Mouse (Mus musculus): ENCODE measurements around the gene Dnah7a.
"Not testable (repeated sequence)": the region's sequence is repeated elsewhere in the genome, so short reads cannot be mapped to it uniquely, and the experiment has no call there.

Dnah7a gene

DNA sequence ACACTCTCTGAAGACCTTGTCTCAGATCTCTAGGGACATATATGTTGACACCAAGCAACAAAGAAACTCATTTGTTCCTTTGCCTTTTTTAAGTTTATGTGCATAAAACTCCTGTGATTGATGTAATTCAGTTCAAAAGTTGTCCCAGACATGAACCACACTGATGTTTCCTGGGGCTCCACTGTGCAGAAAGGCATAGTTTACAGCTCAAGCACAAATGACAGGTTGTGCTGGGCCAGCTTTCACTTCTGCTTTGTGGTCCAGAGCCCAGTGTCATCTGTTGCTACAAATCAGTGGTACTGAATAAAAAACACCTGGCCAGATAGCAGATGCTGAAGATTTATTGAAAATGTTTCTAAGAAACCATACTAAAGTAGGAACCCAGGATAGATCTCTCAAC lies 42.3 kb downstream of the Dnah7a start:
- not testable (repeated sequence) for DNase-seq

DNA sequence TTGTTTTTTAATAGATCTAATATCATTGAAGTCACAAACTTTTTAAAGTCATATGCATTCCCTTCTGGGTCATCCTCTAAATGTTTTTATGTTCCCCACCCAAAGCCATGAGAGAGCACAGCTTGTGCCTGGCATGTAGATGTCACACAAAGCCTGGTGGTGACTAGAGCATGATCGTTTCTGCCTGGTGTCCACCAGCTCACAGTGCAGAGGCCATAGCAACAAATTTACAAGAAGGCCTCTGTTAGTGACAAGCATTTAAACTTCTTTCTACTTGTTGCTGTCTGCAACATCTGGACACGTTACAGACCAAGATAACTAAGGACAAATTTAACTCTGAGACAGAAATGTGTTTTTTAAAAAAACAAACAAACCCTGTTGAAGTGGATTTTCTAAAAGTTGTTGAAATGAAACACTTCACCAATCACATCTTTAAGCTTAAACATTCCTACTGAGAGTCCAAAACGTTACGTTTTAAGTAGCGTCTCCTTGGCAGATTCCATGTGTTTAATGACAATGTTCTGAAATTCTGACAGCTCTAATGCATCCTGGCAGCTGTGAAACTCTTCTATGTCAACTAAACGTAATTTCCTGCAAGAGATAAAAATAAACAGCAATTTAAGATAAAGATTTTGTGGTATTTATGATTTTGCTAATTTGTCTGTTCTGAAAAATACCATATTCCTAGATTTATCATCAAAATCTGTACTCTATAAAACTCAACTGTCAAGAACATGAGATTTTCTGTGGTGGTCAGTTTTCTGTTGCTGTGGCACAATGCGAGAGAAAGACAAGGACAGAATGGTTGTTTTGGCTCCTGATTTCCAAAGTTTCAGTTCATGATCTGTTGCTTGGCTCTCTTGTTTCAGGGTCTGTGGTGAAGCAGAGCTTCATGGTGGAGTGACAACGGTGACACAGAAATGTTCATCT lies 66.5 kb downstream of the Dnah7a start:
- DNase-seq: no peak

DNA sequence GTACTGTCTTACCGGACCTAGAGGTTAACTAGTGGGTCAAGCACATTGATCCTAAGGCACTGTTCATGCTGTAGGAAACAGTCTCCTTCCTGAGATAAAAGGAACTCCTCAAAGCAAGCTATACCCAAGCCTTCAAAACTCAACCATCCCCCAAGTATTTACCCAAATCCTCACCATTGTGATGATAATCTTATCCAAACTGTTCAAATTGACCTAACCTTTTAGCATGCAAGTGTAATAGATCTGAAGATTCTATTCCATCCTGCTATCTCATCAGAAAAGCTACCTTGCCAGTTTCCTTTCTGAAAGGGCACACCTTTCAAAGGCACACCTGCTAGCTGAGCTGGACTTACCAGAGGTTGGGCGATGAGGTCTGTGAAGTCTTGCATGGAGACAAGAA lies 70.9 kb downstream of the Dnah7a start:
- DNase-seq: not testable (repeated sequence)

DNA sequence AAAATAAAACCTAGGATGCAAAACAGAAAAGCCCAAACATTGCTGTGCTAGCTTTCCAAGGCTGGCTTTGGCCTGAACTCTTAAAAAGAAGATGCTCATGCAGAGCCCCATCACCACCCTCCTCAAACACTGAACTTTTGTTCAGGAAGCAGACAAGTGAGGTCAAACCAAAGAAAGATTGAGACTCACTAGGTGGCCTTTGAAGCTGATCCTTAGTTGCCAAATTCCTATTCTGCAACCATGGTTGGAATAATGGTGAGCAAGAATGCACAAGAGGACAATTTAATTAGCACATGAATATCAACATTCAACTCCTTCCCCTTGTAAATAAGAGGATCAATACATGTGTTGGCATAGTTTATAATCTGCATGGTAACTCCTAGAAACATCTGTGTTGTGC lies 74.5 kb downstream of the Dnah7a start:
- DNase-seq: not testable (repeated sequence)

DNA sequence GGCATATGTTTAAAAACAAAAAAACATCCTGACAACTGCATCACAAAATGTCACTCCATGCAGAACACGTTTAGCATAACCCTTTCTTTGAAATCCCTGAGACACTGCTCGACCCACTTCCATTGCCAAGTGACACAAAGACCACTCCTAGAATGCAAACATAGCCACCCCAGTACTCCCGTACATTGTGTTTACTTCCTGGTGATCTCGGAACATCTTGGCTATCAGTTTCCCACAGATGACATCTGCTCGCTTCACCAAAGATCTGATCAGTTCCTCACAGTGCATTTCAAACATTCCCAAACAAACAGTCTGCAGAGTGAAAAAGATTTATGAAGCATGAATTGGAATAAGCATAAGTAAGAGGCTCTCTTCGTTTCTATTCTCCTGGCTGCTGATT lies 76.6 kb downstream of the Dnah7a start:
- DNase-seq: no peak

DNA sequence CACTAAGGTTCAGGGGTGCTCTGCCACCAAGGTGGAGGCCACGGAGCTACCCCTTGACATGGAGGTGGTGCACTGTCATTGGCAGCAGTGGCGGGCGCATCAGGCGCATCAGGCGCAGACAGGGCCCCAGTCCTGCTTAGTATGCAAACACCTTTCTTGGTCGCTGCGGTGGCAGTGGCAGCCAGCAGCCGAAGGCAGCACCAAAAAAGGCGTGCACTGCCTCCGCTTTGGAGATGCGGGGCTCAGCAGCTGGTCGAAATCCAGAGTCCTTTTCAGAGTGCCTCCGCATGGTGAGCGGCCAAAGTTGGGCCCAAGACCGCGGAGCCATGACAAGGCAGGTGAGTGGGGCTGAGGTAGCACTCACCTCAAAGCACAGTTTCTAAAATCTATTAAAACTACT lies 93.1 kb downstream of the Dnah7a start:
- DNase-seq: no peak

DNA sequence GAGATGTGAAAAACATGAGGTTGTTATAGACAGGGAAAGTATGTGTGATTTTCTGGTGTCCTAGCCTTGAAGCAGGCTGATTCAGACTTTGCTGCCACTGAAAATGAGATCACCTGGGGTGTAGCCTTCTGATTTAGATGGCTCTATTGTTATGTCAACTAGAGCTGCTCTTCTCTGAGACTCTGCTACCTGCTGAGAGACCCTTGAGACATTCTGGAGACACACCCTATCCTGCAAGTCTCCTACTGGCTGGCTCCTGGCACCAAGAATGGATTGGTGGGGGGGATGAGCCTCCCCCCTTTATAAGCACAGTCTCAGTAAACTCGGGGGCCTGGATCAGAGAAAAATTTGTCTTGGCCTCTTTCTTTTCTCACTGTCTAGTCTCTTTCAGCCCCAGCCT lies 125.3 kb downstream of the Dnah7a start:
- not testable (repeated sequence) for DNase-seq

DNA sequence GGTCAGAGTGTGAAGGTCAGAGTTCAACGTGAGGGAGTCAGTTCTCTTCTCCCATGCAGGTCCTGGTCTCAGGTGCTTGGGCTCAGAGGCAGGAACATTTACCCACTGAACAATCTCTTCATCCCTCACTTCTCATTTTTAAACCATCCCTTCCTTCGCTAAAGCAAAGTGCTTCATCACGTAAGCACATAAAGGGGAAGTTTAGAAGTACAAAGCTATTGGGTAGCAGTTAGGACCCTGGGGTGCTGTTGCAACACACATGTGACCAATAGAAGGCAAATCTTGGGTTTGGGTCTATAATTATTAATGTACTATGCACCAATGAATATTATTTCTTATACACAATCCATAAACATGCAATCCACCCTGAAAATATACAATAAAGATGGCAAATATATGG lies 148.7 kb downstream of the Dnah7a start:
- DNase-seq: not testable (repeated sequence)

DNA sequence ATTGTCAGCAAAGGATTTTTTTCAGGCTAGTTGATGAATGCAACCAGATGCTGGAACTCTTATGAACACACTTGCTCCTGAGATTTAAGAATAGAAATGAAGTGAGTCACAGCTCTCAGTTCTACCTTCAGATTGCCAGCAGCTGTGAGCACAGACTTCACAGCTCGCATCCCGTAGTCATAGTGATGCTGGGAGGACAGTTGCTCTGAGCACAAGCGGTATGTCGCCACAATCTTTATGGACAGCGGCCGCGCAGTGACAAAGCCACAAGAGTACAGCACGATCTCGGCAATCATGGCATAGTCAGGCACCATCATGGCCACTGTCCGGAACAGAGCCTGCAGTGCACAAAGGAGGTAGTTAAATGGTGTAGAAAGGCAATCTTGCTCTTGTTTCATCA lies 159.6 kb downstream of the Dnah7a start:
- DNase-seq: not testable (repeated sequence)

DNA sequence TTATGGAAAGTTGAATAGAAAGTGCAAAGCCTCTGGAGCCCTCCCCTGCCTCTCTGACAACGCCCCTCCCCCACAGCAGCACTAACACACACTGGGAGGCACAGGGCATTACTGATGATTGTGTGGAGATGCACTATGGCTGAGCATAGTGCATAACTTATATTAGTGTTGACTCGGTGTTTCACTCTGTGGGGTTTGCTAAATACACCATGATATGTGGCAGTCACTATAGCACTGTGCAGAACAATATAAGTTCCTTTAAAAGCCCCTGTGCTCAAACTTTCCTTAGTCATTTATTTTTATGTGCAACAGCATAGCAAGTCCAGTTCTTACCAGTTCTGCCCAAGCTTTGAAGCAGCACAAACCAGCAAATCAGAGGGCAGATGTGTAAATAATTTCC lies 168.2 kb downstream of the Dnah7a start:
- not testable (repeated sequence) for DNase-seq

DNA sequence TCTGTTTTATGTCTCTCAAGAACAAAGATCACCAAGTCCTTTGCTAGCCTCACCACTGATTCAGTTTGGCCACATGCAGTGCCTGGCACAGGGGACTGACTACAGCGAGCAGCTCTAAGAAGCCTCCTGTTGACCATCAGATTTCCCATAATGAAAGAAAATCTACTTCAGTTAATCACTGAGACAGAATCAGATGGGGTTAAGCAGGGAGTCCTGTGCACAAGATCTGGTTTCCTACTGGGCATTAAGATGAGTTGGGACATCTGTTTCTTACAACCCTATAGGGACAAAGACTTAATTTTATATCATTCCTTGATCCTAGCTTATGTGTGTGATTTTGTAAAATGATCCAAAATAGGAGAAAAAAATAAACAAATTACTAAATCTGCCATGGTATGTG lies 171.8 kb downstream of the Dnah7a start:
- not testable (repeated sequence) for DNase-seq

DNA sequence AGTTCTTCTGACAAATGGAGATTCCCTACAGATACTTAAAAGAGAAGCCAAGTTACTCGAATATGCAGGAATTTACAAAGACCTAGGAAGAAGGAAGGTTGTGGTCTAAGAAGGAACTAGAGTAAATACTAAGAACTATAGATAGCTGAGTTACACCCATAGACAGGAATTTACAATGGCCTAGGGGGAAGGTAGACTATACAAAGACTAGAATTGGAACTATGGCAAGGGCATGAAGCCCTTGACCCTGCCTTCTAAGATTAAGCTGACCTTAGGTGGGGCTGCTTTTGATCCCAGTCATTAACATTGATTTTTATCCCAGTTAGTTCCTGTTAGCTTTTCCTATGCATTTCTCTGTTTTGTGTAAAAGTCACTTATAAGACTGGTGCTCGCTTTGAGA lies 180.6 kb downstream of the Dnah7a start:
- not testable (repeated sequence) for DNase-seq

DNA sequence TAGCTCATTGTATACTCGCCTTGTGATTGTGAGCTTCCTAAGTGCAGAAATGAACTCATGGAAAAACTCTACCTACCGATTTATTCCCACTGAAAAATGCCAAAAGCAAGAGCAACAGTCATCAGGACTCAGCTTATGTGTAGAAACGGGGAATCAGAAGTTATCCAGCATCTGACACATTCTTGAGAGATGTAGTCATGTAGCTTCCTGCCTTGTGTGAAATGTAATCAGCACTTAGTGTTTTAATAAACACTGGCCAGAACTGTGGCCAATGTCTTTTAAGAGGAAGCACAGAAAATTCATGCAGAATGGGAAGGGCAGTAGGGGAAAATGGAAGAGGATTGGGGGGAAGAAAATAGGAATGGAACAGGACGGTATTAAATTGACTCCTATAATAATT lies 232.9 kb downstream of the Dnah7a start:
- DNase-seq: no peak

DNA sequence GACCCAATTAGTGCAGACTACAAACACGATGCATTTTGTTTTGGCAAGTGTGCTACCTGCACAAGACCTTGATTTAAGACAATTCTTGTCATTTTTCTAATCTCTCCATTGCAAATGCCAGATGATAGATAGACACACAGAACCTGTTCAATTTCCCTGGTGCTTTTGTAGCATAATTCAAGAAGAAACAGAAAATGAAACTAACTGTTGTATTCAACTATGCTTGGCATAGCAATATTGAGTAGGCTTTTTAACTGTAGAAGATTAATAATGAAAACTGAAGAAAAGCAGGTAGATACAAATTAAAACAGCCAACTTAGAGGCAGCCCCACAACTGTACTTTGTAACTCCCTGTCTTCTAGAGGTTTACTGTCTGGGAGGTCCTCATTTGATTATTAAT lies 234.5 kb downstream of the Dnah7a start:
- DNase-seq: not testable (repeated sequence)

DNA sequence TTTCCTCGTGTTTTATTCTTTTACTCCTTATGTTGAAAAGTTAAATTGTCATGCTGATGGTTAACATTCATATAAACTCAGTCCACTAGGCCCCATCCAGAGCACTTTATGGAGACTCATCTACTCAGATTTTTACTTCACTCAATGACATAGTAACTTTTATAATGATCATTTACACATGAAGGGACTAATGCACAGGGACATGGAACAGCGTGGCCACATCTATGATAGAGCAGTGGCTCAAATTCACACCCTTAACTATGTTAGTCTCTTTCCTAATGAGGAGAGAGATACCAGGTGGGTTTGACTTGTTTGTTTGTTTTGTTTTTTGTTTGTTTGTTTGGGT lies 239.3 kb downstream of the Dnah7a start:
- no peak for DNase-seq

DNA sequence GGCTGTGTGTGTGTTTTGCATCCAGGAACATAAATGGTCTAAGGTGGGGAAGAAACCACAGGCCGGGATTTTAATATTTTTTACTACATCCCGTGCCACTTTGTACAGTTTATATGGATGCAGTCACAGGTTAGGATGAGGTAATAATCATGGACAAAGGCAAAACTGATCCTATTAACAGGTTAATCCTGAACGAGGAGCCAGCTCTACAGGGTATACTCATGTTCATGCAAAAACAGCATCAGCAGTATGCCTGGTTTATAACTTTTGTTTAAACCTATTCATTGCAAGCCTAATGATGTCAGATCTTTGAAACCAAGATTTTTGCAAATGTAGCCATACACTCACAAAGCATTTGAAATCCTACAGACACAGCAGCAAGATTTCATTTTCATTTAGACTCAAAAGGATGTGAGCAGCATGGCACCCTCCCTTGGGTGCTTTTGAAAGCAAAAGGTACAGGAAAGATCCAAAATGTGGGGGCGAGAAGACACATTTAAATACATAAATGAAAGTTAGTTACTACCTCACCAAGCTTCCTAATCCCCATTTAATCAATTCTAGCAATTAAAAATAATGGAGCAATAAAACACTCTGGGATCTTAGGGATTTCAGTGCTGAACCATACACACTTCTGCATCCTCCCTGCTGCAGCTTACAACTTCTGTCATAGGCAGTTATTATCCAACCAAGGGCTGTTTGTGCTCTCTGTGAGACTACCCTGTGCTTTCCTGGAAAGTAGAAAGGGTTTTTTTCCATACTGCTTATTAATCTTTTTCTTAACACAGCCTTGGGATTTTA lies 239.9 kb downstream of the Dnah7a start:
- DNase-seq: not testable (repeated sequence)

DNA sequence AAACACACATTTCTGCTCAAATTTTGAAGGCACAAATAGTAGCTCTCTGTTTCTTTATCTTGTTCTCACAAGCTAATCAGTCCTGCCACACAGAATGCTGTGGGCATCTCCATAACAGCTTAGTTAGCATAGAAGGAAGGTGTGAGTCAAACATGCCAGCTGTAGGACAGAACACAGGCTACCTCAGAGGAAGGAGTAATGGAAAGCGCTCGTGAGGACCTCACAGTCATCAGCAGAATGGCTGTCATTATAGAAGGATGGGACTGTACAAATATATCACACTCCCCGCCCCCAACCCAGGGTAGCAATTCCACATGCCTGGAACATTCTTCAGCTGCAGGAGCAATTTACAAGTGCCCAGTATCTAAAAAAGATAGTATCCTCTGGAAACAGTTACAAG lies 267.4 kb downstream of the Dnah7a start:
- DNase-seq: not testable (repeated sequence)

DNA sequence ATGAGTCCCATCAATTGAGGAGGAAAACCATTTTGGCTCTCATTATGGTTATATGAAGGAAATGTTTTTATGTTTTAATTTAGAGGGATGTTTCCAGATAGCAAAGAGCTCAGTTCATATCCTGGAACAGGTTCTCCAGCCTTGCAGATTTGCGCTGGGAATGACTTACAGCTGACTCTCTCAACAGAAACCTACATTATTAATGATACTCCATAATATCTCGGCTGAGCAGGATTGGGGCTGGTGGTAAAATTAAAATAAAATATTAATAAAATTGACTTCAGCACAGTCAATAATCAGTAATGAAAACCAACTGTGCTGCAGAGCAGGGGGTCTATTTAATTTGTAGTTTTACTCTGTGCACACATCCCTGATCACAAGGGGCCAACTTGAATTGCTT lies 274.2 kb downstream of the Dnah7a start:
- DNase-seq: not testable (repeated sequence)

DNA sequence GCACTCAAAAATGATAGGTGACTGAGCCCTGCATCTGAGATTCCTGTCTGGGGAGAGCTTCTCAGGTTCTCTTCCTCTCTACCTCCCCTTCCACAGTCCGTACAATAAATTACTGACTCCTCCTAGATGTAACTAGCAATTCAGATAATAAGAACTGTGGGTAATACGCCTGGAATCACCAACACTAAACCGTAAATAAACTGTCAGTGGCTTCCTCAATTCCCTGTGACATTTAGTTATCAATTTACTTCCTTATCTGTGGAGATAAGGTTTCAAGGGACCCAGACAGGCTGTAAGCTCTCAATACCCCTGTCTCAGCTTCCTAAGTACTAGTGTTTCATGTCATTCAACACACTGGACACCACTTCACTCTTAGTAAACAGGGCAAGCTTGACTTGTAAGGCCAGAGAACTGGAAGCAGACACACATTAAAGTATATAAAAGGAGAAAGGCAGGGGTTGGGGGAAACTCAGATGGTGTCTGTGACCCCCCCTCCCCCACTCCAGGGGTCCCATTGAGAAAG lies 300.7 kb downstream of the Dnah7a start:
- DNase-seq: no peak

DNA sequence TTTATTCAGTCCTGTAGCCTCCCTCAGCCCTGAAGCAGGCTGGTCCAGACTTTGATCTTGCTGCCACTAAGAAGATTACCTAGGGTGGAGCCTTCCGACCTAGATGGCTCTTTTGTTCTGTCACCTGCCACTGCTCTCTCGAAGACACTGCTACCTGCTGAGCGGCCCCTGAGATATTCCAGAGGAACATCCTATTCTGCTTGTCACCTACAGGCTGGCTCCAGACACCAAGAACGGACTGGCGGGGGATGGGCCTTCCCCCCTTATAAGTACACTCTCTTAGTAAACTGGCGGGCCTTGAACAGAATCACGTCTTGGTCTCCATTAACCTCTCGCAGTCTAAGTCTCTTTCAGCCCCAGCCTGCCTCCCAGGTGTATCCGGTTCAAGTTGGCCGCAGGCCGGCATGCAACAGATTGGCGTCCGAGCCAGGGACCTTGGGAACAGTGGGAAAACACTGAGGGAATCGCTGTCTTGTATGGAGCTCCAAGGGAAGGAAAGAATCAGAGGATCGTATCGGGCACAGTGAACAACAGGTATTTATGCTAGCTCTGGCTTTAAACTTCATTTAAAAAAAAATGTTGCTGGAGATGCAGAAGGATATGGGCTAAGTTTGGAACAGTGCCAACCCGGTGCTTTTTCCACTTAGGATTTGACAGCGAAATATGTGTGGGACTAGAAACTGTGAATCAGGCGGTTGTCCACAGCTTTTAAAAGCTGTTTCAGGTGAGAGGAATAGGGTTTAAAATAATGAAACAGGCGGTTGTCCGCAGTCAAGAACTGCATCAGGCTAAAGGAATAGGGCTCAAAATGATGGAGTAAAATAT lies 312.4 kb downstream of the Dnah7a start:
- not testable (repeated sequence) for DNase-seq

DNA sequence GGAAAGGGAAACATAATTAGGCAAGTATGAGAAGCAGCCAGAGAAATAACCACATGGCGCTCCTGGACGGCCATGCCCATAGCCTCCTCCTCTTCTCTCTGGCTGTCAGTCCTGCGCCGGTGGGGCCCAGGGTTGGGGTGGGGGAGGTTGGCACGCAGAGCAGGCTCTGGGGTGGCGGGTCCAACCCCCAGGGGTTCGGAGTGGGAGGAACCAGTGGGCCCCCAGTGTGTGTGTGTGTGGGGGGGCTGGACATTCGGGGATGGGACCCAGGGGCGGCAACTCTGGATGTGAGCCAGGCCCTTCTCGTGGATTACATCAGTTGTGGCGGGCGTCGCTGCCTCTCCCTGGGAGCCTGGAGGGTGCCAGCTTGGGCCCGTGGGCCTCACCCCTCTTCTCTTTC lies 317.8 kb downstream of the Dnah7a start:
- DNase-seq: no peak

DNA sequence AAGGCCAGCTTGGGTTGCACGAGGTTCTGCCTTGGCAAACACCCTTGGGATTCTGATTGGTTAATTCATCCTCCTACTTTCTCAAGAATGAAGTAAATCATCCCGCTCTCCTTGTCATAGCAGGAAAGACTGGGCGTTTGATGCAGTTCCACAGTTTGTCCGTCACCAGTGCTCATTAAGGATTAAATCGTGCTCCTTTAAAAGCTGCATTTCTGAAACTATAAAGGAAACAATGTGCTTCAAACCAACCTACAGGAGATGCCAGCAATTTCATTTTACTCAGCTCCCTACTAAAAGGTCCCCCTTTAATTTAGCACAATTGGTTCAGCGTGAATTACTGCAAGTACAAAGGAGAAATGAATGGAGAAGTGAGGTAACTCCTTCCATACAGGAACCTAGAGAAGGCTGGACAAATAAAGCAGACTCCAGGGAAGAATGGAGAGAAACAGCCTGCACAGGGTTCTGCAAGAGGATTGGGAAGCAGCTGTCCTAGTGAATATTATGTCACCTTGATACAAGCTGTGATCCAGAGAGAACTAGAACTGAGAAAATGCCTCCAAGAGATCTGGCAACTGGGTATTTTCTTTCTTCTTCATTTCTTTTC lies 322.4 kb downstream of the Dnah7a start:
- DNase-seq: no peak
